Mouse (Mus musculus) kidney, postnatal 36 days (tissue): Measurements from ENCODE around the gene Gm33543.

Experiments used
- DNase-seq, 2 experiments: peaks; one replicate each; pipeline ENCODE4 v3.0.0; 2021 to 2022; ENCODE audit warnings: mixed read lengths in 2 of 2

Gm33543 gene

DNA sequence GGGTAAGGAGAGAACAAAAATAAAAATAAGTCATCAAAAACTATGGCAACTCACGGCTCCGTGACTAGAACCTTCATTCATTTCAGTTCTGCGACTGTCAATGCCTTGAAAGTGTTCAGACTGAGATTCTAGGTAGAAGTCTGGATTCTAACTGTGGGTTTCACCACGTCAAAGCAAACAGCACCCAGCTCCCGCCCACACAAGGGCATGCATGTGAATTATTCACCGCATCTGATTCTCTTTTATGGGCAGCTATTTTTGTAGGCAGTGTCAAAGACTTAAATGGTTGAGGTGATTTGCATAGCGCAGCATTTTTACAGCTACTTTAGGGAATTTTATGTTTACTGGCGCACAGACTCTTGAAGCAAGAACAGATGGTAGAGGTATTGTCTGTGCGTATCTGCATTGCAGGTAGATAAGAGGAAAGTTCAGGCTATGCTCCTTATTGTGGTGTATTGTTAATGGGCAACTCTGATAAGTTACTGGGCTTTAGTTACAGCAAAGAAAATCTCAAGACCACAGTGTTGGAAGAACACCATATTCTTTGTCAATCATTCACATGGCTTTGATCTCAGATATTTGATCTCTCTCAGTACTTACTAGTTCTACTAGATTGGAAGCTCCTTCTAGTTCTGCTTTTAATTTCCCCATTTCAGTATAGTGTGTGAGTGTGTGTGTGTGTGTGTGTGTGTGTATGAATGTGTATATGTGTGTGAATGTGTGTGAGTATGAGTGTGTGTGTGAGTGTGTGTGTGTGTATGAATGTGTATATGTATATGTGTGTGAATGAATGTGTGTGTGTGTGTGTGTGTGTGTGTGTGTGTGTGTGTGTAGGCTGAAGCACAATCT, at the start of gene Gm33543:
Gene Gm33543 (minus strand): TSS at position 142 of the 849 bp plus-strand sequence.
- DNase-seq, result peak; percentile 36 to 62

DNA sequence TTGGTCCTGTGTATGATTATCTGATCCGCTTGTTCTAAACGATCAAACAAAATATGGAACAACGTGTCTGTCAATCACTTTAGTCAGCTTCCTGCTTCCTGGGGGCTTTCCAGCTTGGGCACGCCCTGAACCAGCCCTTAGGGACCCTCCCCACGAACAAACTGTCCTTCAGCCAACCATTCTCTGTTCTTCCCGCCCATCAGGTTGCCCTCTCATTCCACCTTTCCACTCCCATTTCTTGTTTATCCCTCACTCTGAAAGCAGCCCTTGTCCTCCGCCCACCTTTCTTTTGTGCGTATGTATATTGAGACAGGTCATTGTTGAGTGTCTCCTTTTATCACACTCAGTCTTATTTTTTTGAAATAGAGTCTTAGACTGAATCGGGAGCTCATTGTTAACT, 49.4 kb upstream of the Gm33543 start:
- no peak for DNase-seq

- no peak for DNase-seq
Measured at GRCm38 (mm10) chr10:95891214-95891960, 48.7 kb upstream of the Gm33543 start.

DNA sequence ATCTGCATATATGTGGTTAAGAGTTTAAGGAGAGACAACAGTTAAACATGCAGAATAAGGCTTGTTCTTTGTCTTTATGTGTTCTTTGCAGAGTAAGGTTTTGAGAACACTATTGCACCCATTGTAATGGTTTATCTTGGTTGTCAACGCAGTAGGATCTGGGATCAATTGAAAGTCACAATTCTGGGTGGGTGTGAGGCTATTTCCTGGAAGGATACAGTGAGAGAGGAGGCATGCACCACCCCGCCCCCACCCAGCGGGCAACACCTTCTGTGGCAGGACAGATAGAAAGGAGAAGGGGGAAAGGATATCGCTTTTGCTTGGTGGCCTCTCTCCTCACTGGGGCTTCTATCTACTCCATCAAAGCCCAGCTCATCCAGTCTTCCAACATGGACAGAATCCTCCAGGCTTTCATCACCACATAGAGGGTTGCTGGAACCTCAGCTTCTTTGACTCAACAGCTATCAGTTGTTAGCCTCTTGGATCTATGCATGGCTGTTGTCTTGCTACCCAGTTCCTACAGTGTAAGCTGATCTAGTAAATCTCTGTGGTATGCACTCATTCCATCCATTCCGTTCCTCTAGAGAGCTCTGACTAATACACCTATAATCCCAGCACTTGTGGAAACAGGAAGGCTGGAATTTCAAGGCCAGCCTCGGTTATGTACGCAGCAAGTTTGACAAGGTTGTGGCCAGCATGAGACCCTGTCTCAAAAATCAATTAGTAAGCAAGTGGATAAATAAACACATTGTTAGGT, 41.2 kb upstream of the Gm33543 start:
- no peak for DNase-seq

GRCm38 (mm10) chr10:95882036-95882435, 39.3 kb upstream of the Gm33543 start:
- no peak for DNase-seq

DNA sequence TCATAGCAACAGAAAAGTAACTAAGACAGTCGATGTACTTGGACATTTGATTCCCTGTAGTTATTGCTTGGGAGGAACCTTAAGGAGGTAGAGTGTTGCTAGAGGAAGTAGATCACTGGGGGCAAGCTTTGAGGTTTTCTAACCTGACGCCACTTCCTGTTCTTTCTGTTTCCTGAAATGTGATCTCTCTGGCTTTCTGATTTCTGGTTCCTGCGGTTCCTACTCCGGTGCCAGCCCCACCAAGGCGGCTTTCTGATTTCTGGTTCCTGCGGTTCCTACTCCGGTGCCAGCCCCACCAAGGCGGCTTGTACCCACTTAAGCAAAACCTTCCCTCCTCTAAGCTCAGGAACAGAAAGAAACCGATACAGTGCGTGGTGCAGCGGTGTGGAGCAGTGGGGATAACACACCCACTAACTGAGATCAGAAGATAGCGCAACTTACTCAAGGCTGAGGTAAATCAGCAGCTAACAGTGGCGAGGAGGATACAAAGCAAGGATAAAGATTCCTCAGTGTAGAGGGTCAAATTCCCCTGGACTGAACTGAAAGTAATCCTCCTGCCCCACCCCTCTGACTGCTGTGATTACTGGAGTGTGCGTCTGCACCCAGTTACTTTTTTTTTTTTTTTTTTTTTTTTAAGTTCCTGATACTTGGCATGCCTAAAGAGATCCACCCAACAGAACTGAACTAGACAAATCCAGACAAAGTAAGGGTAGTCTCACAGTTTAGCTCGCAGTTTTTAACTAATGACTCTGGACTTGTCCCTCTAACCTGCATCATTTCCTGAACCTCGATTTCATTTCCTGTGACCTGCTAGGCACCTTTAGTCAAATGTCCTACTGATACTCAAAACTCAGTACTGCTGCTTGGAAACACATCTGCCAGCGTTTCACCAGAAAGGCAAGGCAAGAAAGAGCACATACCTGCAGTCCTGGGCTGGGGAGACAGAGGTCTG, 37.5 kb upstream of the Gm33543 start:
- peak in 1 of 2 experiments; percentile 3 for DNase-seq

- no peak for DNase-seq
Measured at GRCm38 (mm10) chr10:95870782-95871181, 28.1 kb upstream of the Gm33543 start.

DNA sequence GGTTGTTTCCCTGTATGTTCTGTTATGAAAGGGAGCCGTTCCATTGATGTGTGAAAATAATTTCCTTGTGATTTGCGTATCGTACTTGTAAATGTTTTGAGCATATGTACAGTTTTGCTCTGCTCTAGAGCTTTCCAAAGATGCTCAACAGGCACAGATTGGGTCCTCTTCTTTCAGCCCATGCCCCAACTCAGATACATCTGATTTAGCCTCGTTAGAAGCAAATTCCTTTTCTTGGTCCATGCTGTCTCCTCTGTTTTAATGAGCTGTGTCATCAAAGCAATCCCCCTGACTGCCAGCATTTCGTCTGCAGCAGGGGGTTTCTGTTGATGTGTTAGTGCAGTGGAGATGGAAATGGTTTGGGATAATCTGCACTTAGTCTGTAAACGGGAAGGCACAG, 25.6 kb upstream of the Gm33543 start:
- no peak for DNase-seq

- no peak for DNase-seq
Measured at GRCm38 (mm10) chr10:95867596-95867995, 24.9 kb upstream of the Gm33543 start.

- DNase-seq, result peak in 1 of 2 experiments; percentile 8
Measured at GRCm38 (mm10) chr10:95864349-95865124, 21.8 kb upstream of the Gm33543 start.

DNA sequence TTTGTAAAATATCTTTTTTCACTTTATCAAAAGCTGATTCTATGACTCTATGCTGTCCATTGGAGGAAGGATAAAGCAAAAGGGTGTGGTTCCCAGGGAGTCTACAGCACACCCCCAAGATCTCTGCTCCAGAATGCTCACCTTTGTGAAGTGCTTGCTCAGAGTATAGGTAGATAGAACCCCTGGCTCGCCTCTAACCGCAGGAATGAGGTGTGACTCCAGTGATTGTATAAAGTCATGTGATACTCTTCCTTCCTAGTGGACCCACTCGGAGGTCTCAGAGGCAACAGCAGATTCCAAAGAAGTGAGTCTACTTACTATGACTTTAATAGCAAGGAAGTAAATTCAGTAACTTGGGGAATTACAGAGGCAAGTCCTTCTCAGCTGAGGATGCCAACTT, 19.9 kb upstream of the Gm33543 start:
- DNase-seq, result no peak

DNA sequence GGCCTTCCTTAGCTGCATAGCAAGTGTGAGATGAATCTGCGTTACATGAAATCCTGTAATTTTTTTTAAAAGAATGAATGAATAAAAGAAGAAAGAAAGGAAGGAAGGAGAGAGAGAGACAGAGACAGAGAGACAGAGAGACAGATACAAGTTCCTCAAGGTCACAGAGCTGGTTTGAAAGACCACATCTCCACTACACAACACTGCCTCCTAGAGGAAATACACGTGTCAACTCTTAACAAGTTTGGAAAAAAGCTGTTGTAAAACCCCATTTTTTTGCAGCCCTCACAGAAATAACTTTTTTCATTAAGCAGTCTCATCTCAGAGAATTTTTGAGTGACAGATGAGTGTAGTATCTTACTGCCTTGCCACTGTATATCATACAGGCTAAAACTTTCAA, 15.4 kb upstream of the Gm33543 start:
- peak; percentile 31 to 59 for DNase-seq

GRCm38 (mm10) chr10:95855411-95855810, 12.7 kb upstream of the Gm33543 start:
- DNase-seq, result peak; percentile 24 to 44

DNA sequence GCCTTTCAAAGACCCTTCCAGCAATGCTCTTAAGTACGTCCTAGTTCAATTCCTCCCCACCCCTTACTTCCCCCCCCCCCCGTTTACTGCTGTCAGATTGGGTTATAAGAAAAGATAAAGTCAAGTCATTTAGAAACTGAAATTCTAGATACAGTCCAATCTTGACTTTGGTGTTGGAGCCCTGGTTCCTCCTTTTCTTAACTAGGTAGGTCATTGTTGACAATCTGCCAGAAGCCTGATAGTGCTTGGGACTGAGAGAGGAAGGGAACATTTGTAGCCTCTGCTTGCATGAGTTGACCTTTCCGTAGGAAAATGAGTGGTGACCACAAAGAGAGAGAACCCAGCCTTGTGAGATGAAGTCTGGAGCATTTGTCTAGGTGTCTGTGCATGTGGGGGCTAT, 7.8 kb upstream of the Gm33543 start:
- peak; percentile 34 to 36 for DNase-seq

- no peak for DNase-seq
Measured at GRCm38 (mm10) chr10:95846739-95847138, 4.0 kb upstream of the Gm33543 start.

- DNase-seq, result no peak
Measured at GRCm38 (mm10) chr10:95846281-95846680, 3.6 kb upstream of the Gm33543 start.

GRCm38 (mm10) chr10:95843878-95844277, 1.1 kb upstream of the Gm33543 start:
- no peak for DNase-seq

- DNase-seq, result no peak
Measured at GRCm38 (mm10) chr10:95841241-95841640, 1.5 kb downstream of the Gm33543 start.

DNA sequence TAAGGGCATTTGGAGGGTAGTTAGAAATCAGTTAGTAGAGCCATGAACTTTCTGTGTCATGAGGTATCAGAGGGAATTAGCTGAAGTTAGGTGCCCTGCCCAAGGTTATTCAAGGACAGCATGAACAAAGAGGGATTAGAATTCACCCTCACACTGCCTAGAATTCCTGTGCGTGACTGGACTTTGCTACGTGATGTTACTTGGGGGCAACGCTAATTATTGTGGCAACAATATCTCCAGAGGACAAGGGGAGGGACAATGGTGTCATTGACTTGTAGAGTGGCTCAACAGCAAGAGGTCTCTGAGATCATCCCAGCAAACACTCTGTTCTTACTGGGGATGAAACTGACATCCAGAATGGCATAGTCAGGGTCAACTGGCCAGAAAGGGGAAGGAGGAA, 2.9 kb downstream of the Gm33543 start:
- peak in 1 of 2 experiments; percentile 37 for DNase-seq

DNA sequence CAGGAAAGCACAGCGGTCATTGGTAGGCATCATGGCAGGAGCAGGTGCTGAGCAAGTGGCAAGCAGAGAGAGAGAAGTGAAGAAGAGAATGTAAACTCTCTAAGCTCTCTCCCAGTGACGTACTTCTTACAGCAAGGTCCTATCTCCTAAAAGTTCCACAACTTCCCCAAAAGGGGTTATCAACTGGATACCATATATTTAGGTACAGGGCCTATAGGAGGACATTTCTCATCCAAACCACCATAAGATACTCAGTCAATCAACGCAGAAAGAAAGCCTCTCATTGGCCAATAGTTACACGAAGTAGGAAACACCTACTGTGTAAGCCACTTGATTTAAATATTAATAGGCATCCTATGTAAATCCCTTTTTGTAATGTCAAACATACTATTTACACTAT, 3.7 kb downstream of the Gm33543 start:
- DNase-seq, result no peak
